Mouse (Mus musculus) forebrain, embryonic 13.5 days (tissue): ENCODE data around the gene Maneal. TPM values are rescaled to one million over a fixed set of nuclear protein-coding genes. Genes with fewer than 3 reads are reported as not detected.

Experiments used
- ATAC-seq: fragments of 200-750 bp; cut with Nextera tagmentation; 2 replicates; pipeline ENCODE4 v1.8.0; 2017
- H3K27ac ChIP-seq: fragments of 300-500 bp; sonication (generic); 2 replicates; pipeline ENCODE4 v1.5.1; 2015; ENCODE audit warnings: inconsistent platforms, mild to moderate bottlenecking, moderate library complexity
- H3K27me3 ChIP-seq: fragments of 300-500 bp; sonication (generic); 2 replicates; pipeline ENCODE4 v1.6.1; 2015; ENCODE audit warnings: mild to moderate bottlenecking, inconsistent platforms
- H3K36me3 ChIP-seq: fragments of 300-500 bp; sonication (generic); 2 replicates; pipeline ENCODE4 v1.6.1; 2015; ENCODE audit warnings: mild to moderate bottlenecking, inconsistent platforms; ENCODE audit not compliant: poor library complexity, severe bottlenecking
- H3K4me1 ChIP-seq: fragments of 300-500 bp; sonication (generic); 2 replicates; pipeline ENCODE4 v1.6.1; 2015; ENCODE audit warnings: inconsistent platforms
- H3K4me2 ChIP-seq: fragments of 300-500 bp; sonication (generic); 2 replicates; pipeline ENCODE4 v1.6.1; 2015; ENCODE audit warnings: inconsistent platforms, mild to moderate bottlenecking, moderate library complexity
- H3K4me3 ChIP-seq: fragments of 300-500 bp; sonication (generic); 2 replicates; pipeline ENCODE4 v1.5.1; 2015; ENCODE audit warnings: mild to moderate bottlenecking, inconsistent platforms
- H3K9ac ChIP-seq: fragments of 300-500 bp; sonication (generic); 2 replicates; pipeline ENCODE4 v1.6.1; 2015; ENCODE audit warnings: mild to moderate bottlenecking, inconsistent platforms
- H3K9me3 ChIP-seq: fragments of 300-500 bp; sonication (generic); replicated peaks from 2 replicates; pipeline ENCODE4 v1.6.1; 2016; ENCODE audit warnings: inconsistent platforms
- WGBS: fragments of 180-500 bp; shearing (Covaris S2); methylation state at CpG from one replicate; pipeline ENCODE4 v1.1.7; 2015; 5-methylcytosine and 5-hydroxymethylcytosine counted together
- polyA plus RNA-seq: library from polyadenylated mRNA; unstranded; fragments of >200 nt; fragmentation: Nextera tagmentation; extraction: Ambion mirVana; gene quantifications from 2 replicates; pipeline ENCODE4 v1.2.1, GENCODE M21; 2015

The Maneal gene
- polyA plus RNA-seq, 1 experiment from 2014 or later = 5.1 TPM

DNA sequence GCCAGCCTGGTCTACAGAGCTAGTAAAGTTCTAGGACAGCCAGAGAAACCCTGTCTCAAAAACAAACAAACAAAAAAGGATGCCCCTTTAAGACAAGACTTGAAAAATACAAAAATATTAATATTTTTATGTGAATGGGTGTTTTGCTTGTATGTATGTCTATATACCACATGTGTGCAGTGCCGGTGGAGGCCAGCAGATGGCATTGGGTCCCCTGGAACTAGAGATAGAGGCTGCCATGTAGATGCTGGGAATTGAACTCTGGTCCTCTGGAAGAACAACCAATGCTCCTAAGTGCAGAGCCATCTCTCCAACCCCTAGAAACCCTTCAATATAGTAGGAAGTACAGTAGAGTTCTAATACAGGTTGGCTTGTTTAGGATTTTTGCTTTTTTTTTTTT lies 21.0 kb downstream of the Maneal start:
- Histone ChIP-seq H3K27ac (no peak overlapping the region), H3K4me1 (no peaks in the 10 kb centered on the region), H3K4me2 (no peak overlapping the region), H3K27me3 (no peaks in the 10 kb centered on the region), H3K36me3 (peaks cover 77% of the 10 kb centered on the region), H3K9me3 (no peaks in the 10 kb centered on the region; the same call in 1 of the 2 replicates), H3K9ac (no peak overlapping the region), H3K4me3 (no peak overlapping the region)
- ATAC-seq = no peak
- 100% methylated on average over 1 of the region's 1 CpGs for WGBS

DNA sequence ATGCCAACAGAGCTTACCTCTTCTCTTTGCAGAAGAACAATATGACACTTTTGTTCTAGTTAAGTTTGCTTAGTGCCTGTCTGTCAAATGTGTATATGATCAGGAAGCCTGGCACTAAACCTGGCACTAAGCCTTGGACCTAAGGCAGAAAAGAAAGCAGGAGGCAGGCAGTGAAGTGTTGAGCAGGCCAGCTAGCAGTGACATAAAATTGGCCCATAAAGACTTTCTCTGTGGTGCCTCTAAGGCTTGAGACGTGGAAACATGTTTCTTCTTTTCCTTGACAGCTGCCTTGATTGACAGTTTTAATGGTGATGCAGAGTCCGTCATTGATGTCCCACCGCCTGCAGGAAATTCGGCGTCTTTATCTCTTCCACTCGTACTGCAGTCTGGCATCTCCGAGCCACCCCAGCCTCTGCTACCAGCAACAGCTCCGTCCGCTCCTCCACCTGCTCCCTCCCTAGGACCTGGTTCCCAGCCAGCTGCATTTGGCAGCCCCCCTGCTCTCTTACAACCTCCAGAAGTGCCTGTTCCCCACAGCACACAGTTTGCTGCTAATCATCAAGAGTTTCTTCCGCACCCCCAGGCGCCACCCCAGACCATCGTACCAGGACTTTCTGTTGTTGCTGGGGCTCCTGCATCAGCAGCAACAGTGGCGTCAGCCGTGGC lies 23.8 kb downstream of the Maneal start:
- Histone ChIP-seq H3K27me3 (no peaks in the 10 kb centered on the region), H3K4me2 (no peak overlapping the region), H3K36me3 (peaks cover 74% of the 10 kb centered on the region), H3K27ac (no peak overlapping the region), H3K9me3 (no peaks in the 10 kb centered on the region; the same call in 1 of the 2 replicates), H3K4me3 (no peak overlapping the region), H3K9ac (no peak overlapping the region), H3K4me1 (no peaks in the 10 kb centered on the region)
- 87% methylated on average over 14 of the region's 14 CpGs for WGBS
- ATAC-seq = no peak

DNA sequence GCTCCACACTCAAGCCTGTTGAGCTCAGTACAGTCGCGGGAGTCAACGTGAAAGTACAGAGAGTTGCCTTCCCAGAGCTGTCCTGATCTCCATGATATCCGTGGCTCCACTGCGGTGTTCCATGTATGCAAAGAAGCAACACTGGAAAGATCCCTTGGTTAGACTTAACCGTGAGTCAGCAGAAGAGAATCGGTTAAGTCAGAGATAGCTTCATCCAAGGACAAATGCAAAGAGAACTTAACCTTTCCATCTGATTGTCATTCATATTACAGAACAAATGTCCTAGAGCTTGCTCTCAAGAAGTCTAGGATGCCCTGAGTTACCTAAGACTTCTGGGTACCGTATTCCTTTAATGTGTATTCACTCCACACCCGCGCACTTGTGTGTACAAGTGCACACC lies 29.2 kb downstream of the Maneal start:
- Histone ChIP-seq H3K4me1 (no peaks in the 10 kb centered on the region), H3K9me3 (no peaks in the 10 kb centered on the region), H3K27me3 (no peaks in the 10 kb centered on the region), H3K4me2 (no peak overlapping the region), H3K36me3 (peaks cover 67% of the 10 kb centered on the region), H3K27ac (no peak overlapping the region), H3K9ac (no peak overlapping the region), H3K4me3 (no peak overlapping the region)
- no peak for ATAC-seq
- 99% methylated on average over 10 of the region's 10 CpGs for WGBS

DNA sequence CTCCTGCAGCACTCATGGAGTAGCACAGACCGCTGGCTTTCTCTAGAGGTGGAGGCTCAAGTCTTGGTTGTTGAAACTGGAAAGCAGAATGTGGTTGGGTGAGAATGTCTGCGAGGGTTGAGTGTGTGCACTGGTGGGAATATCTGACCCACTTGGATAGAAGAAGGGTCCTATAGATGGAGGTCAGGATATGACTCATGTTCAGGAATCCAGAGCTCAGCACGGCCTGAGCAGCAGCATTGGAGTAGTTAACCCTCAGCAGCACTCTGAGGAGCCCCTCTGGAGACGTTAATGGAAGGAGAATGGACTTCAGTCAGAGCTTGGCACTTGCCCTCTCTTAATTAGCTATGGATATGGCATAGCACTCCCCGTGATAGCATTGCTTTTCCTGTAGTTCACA lies 32.3 kb downstream of the Maneal start:
- 90% methylated on average over 5 of the region's 5 CpGs for WGBS
- ATAC-seq = no peak
- Histone ChIP-seq H3K4me2 (no peak overlapping the region), H3K27me3 (no peaks in the 10 kb centered on the region), H3K4me1 (no peaks in the 10 kb centered on the region), H3K9me3 (no peaks in the 10 kb centered on the region), H3K4me3 (no peak overlapping the region), H3K9ac (no peak overlapping the region), H3K36me3 (peaks cover 76% of the 10 kb centered on the region), H3K27ac (no peak overlapping the region)

- 96% methylated on average over 21 of the region's 21 CpGs for WGBS
- peaks cover 84% of the 10 kb centered on the region for H3K36me3 ChIP-seq
These were observed 36.5 kb downstream of the Maneal start for GRCm38 (mm10) chr4:124825371-124825965.

DNA sequence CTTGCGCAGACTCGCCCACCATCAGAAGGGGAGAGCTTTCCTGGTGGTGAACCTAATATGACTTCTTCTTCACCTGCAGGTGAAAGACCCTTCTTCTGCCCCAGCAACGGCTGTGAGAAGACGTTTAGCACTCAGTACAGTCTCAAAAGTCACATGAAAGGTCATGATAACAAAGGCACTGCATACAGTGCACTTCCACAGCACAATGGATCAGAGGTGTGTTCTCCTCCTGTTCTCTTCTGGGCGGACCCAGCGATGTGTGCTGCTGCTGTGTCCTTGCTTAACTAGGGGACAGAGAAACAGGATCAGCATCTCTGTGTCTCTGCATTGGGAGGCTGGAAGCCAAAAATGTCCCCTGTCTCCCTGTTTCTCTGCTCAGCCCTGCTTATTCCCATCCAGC lies 37.0 kb downstream of the Maneal start:
- 92% methylated on average over 6 of the region's 6 CpGs for WGBS
- no peak overlapping the region for H3K27ac ChIP-seq
- no peaks in the 10 kb centered on the region for H3K4me1 ChIP-seq
- H3K9ac ChIP-seq = no peak overlapping the region
- no peak overlapping the region for H3K4me3 ChIP-seq
- no peaks in the 10 kb centered on the region for H3K27me3 ChIP-seq
- H3K36me3 ChIP-seq = peaks cover 83% of the 10 kb centered on the region
- no peaks in the 10 kb centered on the region for H3K9me3 ChIP-seq
- ATAC-seq = no peak
- H3K4me2 ChIP-seq = no peak overlapping the region

More at GRCm38 (mm10) chr4:124825371-124825965, 36.5 kb downstream of the Maneal start:
- Histone ChIP-seq H3K9ac (no peak overlapping the region), H3K27me3 (no peaks in the 10 kb centered on the region), H3K9me3 (no peaks in the 10 kb centered on the region), H3K4me1 (no peaks in the 10 kb centered on the region), H3K4me3 (no peak overlapping the region), H3K4me2 (no peak overlapping the region), H3K27ac (no peak overlapping the region)
- ATAC-seq = no peak

- no peak overlapping the region for H3K9ac ChIP-seq
- no peak overlapping the region for H3K4me3 ChIP-seq
- whole genome bisulfite sequencing = 93% methylated on average over 4 of the region's 4 CpGs
- peaks cover 55% of the 10 kb centered on the region for H3K36me3 ChIP-seq
- H3K27ac ChIP-seq = no peak overlapping the region
- no peak overlapping the region for H3K4me2 ChIP-seq
- 0 out of 2 replicates have a peak, but pooled peaks cover 4% of the 10 kb centered on the region for H3K4me1 ChIP-seq
- H3K9me3 ChIP-seq = no peaks in the 10 kb centered on the region
- no peaks in the 10 kb centered on the region for H3K27me3 ChIP-seq
- ATAC-seq = no peak
These were observed 43.1 kb downstream of the Maneal start for GRCm38 (mm10) chr4:124818832-124819231.

DNA sequence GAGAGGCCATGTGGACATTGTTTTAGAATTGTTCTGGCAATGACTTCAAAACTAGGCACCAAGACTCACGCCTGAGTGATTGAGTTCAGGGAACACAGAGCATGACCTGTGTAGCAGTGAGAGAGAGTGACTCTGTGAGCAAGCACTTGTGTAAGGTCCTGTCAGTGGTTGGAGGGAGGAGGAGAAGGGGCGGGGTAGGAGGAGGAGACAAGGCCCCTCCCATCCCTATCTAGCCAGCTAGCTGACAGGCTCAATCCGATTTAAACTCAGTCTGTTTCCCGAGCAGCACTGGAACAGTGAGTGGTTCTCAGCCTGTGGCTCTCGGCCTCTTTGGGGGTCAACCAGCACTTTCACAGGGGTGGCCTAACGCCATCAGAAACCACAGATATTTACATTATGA lies 44.2 kb downstream of the Maneal start:
- H3K4me1 ChIP-seq = 0 out of 2 replicates have a peak, but pooled peaks cover 4% of the 10 kb centered on the region
- H3K27ac ChIP-seq = no peak overlapping the region
- no peak overlapping the region for H3K4me2 ChIP-seq
- H3K27me3 ChIP-seq = no peaks in the 10 kb centered on the region
- H3K9me3 ChIP-seq = no peaks in the 10 kb centered on the region
- H3K9ac ChIP-seq = no peak overlapping the region
- H3K36me3 ChIP-seq = peaks cover 50% of the 10 kb centered on the region
- no peak for ATAC-seq
- no peak overlapping the region for H3K4me3 ChIP-seq
- WGBS = 22% methylated on average over 6 of the region's 6 CpGs

- 95% methylated on average over 11 of the region's 11 CpGs for WGBS
- ATAC-seq = no peak
- H3K9ac ChIP-seq = no peak overlapping the region
- no peaks in the 10 kb centered on the region for H3K9me3 ChIP-seq
- H3K36me3 ChIP-seq = peaks cover 42% of the 10 kb centered on the region
- no peak overlapping the region for H3K27ac ChIP-seq
- 0 out of 2 replicates have a peak, but pooled peaks cover 11% of the 10 kb centered on the region for H3K4me1 ChIP-seq
- no peak overlapping the region for H3K4me2 ChIP-seq
- H3K4me3 ChIP-seq = no peak overlapping the region
- H3K27me3 ChIP-seq = no peaks in the 10 kb centered on the region
These were observed 46.1 kb downstream of the Maneal start for GRCm38 (mm10) chr4:124815901-124816300.

DNA sequence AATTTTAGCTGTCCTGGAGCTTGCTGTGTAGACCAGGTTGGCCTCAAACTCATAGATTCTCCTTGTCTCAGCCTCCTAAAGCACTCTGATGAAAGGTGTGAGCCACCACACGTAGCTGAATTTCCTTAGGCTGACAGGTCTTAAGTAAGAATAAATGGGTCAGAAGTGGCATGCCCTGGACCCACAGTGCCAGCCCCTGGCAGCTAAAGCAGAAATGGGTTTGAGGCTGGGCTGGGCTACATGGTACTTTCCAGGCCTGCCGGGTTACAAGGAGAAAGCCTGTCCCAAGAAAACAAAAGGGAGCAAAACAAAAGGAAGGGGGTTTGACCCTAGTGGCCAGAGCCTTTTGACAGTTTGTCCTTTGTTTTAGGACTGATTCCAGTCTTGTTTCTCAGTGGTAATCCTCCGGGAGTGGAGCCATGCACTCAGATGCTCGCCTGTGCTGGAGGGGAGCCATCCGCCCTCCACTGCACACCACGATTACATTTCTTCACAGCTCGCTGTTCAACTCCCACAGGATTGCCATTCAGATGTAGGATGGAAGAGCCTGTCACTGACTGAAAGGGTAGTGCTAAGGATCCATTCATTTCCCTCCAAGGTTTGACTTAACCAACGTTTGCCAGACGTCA lies 50.5 kb downstream of the Maneal start:
- ATAC-seq = no peak
- H3K27ac ChIP-seq = no peak overlapping the region
- H3K27me3 ChIP-seq = no peaks in the 10 kb centered on the region
- H3K4me2 ChIP-seq = no peak overlapping the region
- WGBS = 15% methylated on average over 9 of the region's 9 CpGs
- no peaks in the 10 kb centered on the region for H3K9me3 ChIP-seq
- H3K36me3 ChIP-seq = peaks cover 49% of the 10 kb centered on the region
- 0 out of 2 replicates have a peak, but pooled peaks cover 7% of the 10 kb centered on the region for H3K4me1 ChIP-seq
- no peak overlapping the region for H3K9ac ChIP-seq
- H3K4me3 ChIP-seq = no peak overlapping the region

- Histone ChIP-seq H3K4me2 (no peak overlapping the region), H3K27me3 (no peaks in the 10 kb centered on the region), H3K9me3 (no peaks in the 10 kb centered on the region), H3K4me3 (no peak overlapping the region), H3K9ac (no peak overlapping the region), H3K27ac (no peak overlapping the region), H3K36me3 (peaks cover 52% of the 10 kb centered on the region), H3K4me1 (0 out of 2 replicates have a peak, but pooled peaks cover 7% of the 10 kb centered on the region)
- ATAC-seq = no peak
- WGBS = 86% methylated on average over 7 of the region's 7 CpGs
These were observed 51.9 kb downstream of the Maneal start for GRCm38 (mm10) chr4:124810056-124810455.

DNA sequence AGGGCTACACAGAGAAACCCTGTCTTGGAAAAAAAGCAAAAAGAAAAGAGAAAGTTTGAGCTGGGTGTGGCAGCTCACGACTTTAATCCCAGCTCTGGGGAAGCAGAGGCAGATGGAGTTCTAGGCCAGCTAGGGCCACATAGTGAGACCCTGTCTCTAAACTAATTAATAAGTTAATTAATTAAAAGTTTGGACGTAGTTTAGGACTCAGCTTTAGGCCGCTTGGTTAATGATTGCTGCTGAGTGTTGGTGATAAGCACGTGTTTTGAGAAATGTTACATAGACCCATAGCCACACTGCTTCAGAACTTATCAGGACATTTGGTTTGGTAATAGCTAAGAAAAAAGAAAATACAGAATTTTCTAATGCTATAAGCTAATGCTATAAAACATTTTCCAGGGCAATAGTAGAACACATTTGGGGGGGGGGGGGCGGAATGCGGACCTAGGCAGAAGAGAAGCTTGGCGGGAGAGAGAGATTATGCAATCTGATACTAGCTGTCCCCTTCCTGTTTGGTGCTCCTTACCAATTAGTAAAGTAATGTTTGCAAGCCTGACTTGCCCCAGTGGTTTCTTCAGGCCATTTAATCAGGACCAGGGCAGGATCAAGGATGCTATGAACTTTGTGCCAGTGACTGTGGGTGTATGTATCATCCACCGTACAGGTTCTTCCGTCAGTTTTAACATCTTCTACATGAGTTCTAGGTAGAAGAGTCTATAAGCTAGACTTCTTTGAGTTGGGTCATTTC lies 52.7 kb downstream of the Maneal start:
- H3K9ac ChIP-seq = no peak overlapping the region
- H3K27ac ChIP-seq = no peak overlapping the region
- no peak for ATAC-seq
- H3K36me3 ChIP-seq = peaks cover 56% of the 10 kb centered on the region
- 0 out of 2 replicates have a peak, but pooled peaks cover 7% of the 10 kb centered on the region for H3K4me1 ChIP-seq
- H3K9me3 ChIP-seq = no peaks in the 10 kb centered on the region
- WGBS = 87% methylated on average over 9 of the region's 9 CpGs
- no peak overlapping the region for H3K4me3 ChIP-seq
- no peaks in the 10 kb centered on the region for H3K27me3 ChIP-seq
- no peak overlapping the region for H3K4me2 ChIP-seq
